Mouse (Mus musculus) G1E (cell line): ENCODE results near the gene Gm6525.

Experiments used
- CTCF ChIP-seq: IDR thresholded peaks from 2 replicates; pipeline ENCODE4 v1.5.1; 2012; ENCODE audit warnings: low read depth, low read length, inconsistent platforms, mixed read lengths
- GATA1 ChIP-seq: IDR thresholded peaks from 2 replicates; pipeline ENCODE4 v1.6.1; 2012; ENCODE audit warnings: borderline replicate concordance, low read length, inconsistent platforms, mixed read lengths
- GATA2 ChIP-seq: IDR thresholded peaks from 2 replicates; pipeline ENCODE4 v1.6.1; 2012; ENCODE audit warnings: low read depth, low read length, inconsistent platforms, borderline replicate concordance
- POLR2AphosphoS5 ChIP-seq: IDR thresholded peaks from 2 replicates; pipeline ENCODE4 v1.6.1; 2012; ENCODE audit warnings: low read depth, low read length, inconsistent platforms; ENCODE audit not compliant: insufficient replicate concordance
- TAL1 ChIP-seq: conservative IDR thresholded peaks from 2 replicates; pipeline ENCODE4 v1.6.1; 2012; ENCODE audit warnings: low read depth, low read length, inconsistent platforms, mixed read lengths

- no peak for TF ChIP-seq TAL1
- TF ChIP-seq CTCF: no peak
- TF ChIP-seq POLR2AphosphoS5: no peak
- no peak for TF ChIP-seq GATA1
- no peak for TF ChIP-seq GATA2
Observed at GRCm38 (mm10) chr3:84211340-84211875, 37.5 kb downstream of the Gm6525 start.
